Mouse (Mus musculus) layer of hippocampus, adult 9-11 months (tissue): ENCODE measurements around the gene Sars2.

Source experiments
- DNase-seq: peaks from one replicate; pipeline ENCODE4 v3.0.0; 2022

Sars2 gene

GRCm38 (mm10) chr7:28727649-28728340 is 14.0 kb upstream of the Sars2 start:
- DNase-seq = peak; percentile 84

GRCm38 (mm10) chr7:28732341-28733142 is 9.2 kb upstream of the Sars2 start:
- peak; percentile 60 for DNase-seq

GRCm38 (mm10) chr7:28733211-28733610 is 8.6 kb upstream of the Sars2 start:
- DNase-seq = no peak

- DNase-seq = no peak
Observed at GRCm38 (mm10) chr7:28735701-28736100, 6.1 kb upstream of the Sars2 start.

GRCm38 (mm10) chr7:28739829-28740228 is 2.0 kb upstream of the Sars2 start:
- DNase-seq = no peak

- no peak for DNase-seq
Observed at GRCm38 (mm10) chr7:28740949-28741348, 843 bp upstream of the Sars2 start.

GRCm38 (mm10) chr7:28741368-28741708 is 454 bp upstream of the Sars2 start:
- DNase-seq = no peak

- no peak for DNase-seq
Observed at GRCm38 (mm10) chr7:28749935-28750334, 8.1 kb downstream of the Sars2 start.

- no peak for DNase-seq
Observed at GRCm38 (mm10) chr7:28756079-28756478, 14.3 kb downstream of the Sars2 start, which contains the start of gene Ccer2. Ccer2 (plus strand) TSS chr7:28756174.

- no peak for DNase-seq
Observed at GRCm38 (mm10) chr7:28758623-28759022, 16.8 kb downstream of the Sars2 start.

GRCm38 (mm10) chr7:28761907-28762306 is 20.1 kb downstream of the Sars2 start:
- no peak for DNase-seq

GRCm38 (mm10) chr7:28765211-28765610 is 23.4 kb downstream of the Sars2 start:
- DNase-seq = no peak

GRCm38 (mm10) chr7:28766173-28766879 is 24.5 kb downstream of the Sars2 start, which contains the start of gene Sirt2:
Sirt2 (plus strand) TSS chr7:28766735.
- DNase-seq = peak; percentile 99

GRCm38 (mm10) chr7:28766910-28767309 is 25.1 kb downstream of the Sars2 start:
- DNase-seq = no peak

- no peak for DNase-seq
Observed at GRCm38 (mm10) chr7:28767462-28767965, 25.7 kb downstream of the Sars2 start, which contains the start of gene Nfkbib. Nfkbib (minus strand) TSS chr7:28767512.

- DNase-seq = no peak
Observed at GRCm38 (mm10) chr7:28769414-28769958, 27.7 kb downstream of the Sars2 start.

- no peak for DNase-seq
Observed at GRCm38 (mm10) chr7:28770309-28770708, 28.5 kb downstream of the Sars2 start.

GRCm38 (mm10) chr7:28771867-28772266 is 30.1 kb downstream of the Sars2 start:
- no peak for DNase-seq

- no peak for DNase-seq
Observed at GRCm38 (mm10) chr7:28773163-28773562, 31.4 kb downstream of the Sars2 start.

- DNase-seq = peak; percentile 68
Observed at GRCm38 (mm10) chr7:28774164-28774563, 32.4 kb downstream of the Sars2 start.

- no peak for DNase-seq
Observed at GRCm38 (mm10) chr7:28775129-28775528, 33.3 kb downstream of the Sars2 start.

GRCm38 (mm10) chr7:28778825-28779224 is 37.0 kb downstream of the Sars2 start:
- no peak for DNase-seq

- peak; percentile 88 for DNase-seq
Observed at GRCm38 (mm10) chr7:28780067-28780658, 38.4 kb downstream of the Sars2 start.
